Mouse (Mus musculus): ENCODE results near the gene Gm4301.
"Not testable (repeated sequence)": the region's sequence is repeated elsewhere in the genome, so short reads cannot be mapped to it uniquely, and the experiment has no call there.

Gm4301 gene

GRCm38 (mm10) chr10:100335376-100335775 is at the start of gene Gm4301:
Gene Gm4301, plus strand, starts transcription at chr10:100335676.
- DNase-seq (ENCODE audit: low read depth in 2 of 2, low spot score in 2 of 2) = not testable (repeated sequence)

GRCm38 (mm10) chr10:100296105-100296504 is 39.4 kb upstream of the Gm4301 start:
- DNase-seq (ENCODE audit: low read depth in 2 of 2, low spot score in 2 of 2) = no peak

GRCm38 (mm10) chr10:100300106-100300505 is 35.4 kb upstream of the Gm4301 start:
- DNase-seq (ENCODE audit: low read depth in 2 of 2, low spot score in 2 of 2) = not testable (repeated sequence)

GRCm38 (mm10) chr10:100340536-100340935 is 5.1 kb downstream of the Gm4301 start, which contains the start of gene Gm4302:
Gene Gm4302, plus strand, starts transcription at chr10:100340836.
- DNase-seq (ENCODE audit: low read depth in 2 of 2, low spot score in 2 of 2) = not testable (repeated sequence)

- not testable (repeated sequence) for DNase-seq (ENCODE audit: low read depth in 2 of 2, low spot score in 2 of 2)
These were observed 10.2 kb downstream of the Gm4301 start, which contains the start of gene Gm4303 for GRCm38 (mm10) chr10:100345672-100346071. Gene Gm4303, plus strand, starts transcription at chr10:100345972.

GRCm38 (mm10) chr10:100350793-100351192 is 15.3 kb downstream of the Gm4301 start, which contains the start of gene Gm4305:
Gene Gm4305, plus strand, starts transcription at chr10:100351093.
- DNase-seq (ENCODE audit: low read depth in 2 of 2, low spot score in 2 of 2) = not testable (repeated sequence)

GRCm38 (mm10) chr10:100356841-100357240 is 21.4 kb downstream of the Gm4301 start:
- peak in 1 of 2 experiments; percentile 4 for DNase-seq (ENCODE audit: low read depth in 2 of 2, low spot score in 2 of 2)

GRCm38 (mm10) chr10:100361038-100361437 is 25.6 kb downstream of the Gm4301 start, which contains the start of gene Gm4307:
Gene Gm4307, plus strand, starts transcription at chr10:100361338.
- not testable (repeated sequence) for DNase-seq (ENCODE audit: low read depth in 2 of 2, low spot score in 2 of 2)

- DNase-seq (ENCODE audit: low read depth in 2 of 2, low spot score in 2 of 2) = not testable (repeated sequence)
These were observed 47.0 kb downstream of the Gm4301 start, which contains the start of gene Gm4312 for GRCm38 (mm10) chr10:100382460-100382859. Gene Gm4312, minus strand, starts transcription at chr10:100382560.
